Mouse (Mus musculus): ENCODE data around the gene Svs1.

GRCm38 (mm10) chr6:49028708-49029107 is 42.0 kb downstream of the Svs1 start:
- TF ChIP-seq CTCF (IDR thresholded peaks at IDR 0.05; ENCODE audit: extremely low read depth, insufficient read depth, insufficient read length, insufficient replicate concordance), result no peak
- TF ChIP-seq POLR2A (IDR thresholded peaks at IDR 0.05; ENCODE audit: low read depth, low read length), result no peak

Data from spleen, adult 2 months (tissue).